Mouse (Mus musculus) myocyte (in vitro differentiated cells): ENCODE data around the gene Bscl2.

Source experiments
- CEBPB ChIP-seq: IDR thresholded peaks from 2 replicates; pipeline ENCODE4 v1.6.1; 2011; ENCODE audit warnings: mild to moderate bottlenecking, moderate library complexity; ENCODE audit not compliant: poor library complexity, insufficient read depth, severe bottlenecking
- E2F4 ChIP-seq: IDR thresholded peaks from one replicate; pipeline ENCODE4 v1.6.1; 2011; ENCODE audit warnings: mild to moderate bottlenecking, control low read depth, moderate library complexity; ENCODE audit not compliant: insufficient read depth
- MAX ChIP-seq: IDR thresholded peaks from one replicate; pipeline ENCODE4 v1.6.1; 2011; ENCODE audit warnings: low read depth, mild to moderate bottlenecking, control low read depth
- MYOD1 ChIP-seq, 3 experiments: IDR thresholded peaks; one replicate each; pipeline ENCODE4 v1.6.1; 2011; ENCODE audit warnings: control low read depth in 2 of 3, low read depth in 2 of 3, mild to moderate bottlenecking in 2 of 3, moderate library complexity in 1 of 3; ENCODE audit not compliant: insufficient read length in 2 of 3, control insufficient read depth in 1 of 3
- MYOG ChIP-seq, 3 experiments: IDR thresholded peaks; one replicate each; pipeline ENCODE4 v1.6.1; 2011; ENCODE audit warnings: control low read depth in 2 of 3, low read depth in 2 of 3, mild to moderate bottlenecking in 2 of 3; ENCODE audit not compliant: insufficient read length in 2 of 3, control insufficient read depth in 1 of 3, insufficient read depth in 1 of 3
- POLR2A ChIP-seq: IDR thresholded peaks from one replicate; pipeline ENCODE4 v1.6.1; 2011; ENCODE audit warnings: low read depth, mild to moderate bottlenecking, control low read depth, moderate library complexity; ENCODE audit not compliant: insufficient read length
- POLR2AphosphoS2 ChIP-seq: IDR thresholded peaks from one replicate; pipeline ENCODE4 v1.6.1; 2011; ENCODE audit warnings: low read depth, control low read depth; ENCODE audit not compliant: insufficient read length
- TCF12 ChIP-seq: IDR thresholded peaks from one replicate; pipeline ENCODE4 v1.6.1; 2011; ENCODE audit warnings: mild to moderate bottlenecking, control low read depth; ENCODE audit not compliant: poor library complexity, insufficient read depth, severe bottlenecking
- USF1 ChIP-seq: IDR thresholded peaks from one replicate; pipeline ENCODE4 v1.6.1; 2011; ENCODE audit warnings: low read depth, mild to moderate bottlenecking, control low read depth, moderate library complexity

DNA sequence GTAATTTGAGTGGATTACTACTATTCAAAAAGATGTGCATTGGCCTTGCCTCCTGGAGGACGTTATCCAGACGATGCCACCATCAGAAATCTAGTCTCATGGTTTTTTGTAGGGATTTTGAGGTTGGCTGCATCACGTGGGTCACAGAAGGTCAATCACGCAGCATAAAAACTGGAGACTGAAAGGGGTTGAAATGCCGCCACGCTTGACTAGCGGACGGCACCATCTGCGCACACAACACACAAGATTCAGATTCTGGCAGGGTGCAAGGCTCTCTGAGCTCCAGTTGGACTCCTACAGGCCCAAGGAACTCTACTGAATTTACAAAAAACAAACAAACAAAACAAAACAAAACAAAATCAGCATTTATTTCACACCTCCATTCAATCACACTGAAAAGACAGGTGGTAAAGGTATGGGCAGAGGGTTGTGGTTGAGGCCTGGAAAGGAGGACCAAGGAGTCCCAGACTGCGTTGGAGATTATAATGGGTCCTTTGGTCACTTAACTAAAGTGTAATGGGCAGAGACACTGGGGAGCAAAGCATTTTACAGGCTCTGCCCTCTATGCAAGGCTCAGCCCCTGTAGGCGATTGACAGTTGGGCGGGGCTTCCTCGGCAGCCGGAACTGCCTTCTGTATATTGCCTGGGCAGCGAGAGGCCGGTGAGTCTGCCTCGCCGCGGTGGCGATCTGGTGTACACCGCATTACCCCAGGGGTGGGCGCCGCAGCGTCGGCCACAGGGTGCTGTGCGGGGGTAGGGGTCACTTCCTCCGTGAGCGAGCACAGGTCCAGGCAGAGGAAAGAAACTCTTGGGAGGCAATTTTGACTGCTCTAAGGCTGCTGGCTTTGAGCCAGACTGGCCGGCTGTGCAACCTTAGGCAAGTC is 2.9 kb downstream of the Bscl2 start:
- TF ChIP-seq USF1 (no peak), POLR2A (no peak), CEBPB (no peak), E2F4 (no peak), POLR2AphosphoS2 (no peak), MYOD1 (IDR thresholded peaks at IDR 0.05; ENCODE audit: control insufficient read depth in 1 of 3, insufficient read length in 2 of 3, low read depth in 2 of 3) (no peak), MAX (no peak), TCF12 (no peak), MYOG (IDR thresholded peaks at IDR 0.05; ENCODE audit: control insufficient read depth in 1 of 3, insufficient read depth in 1 of 3, insufficient read length in 2 of 3, low read depth in 2 of 3) (no peak)
